Mouse (Mus musculus): ENCODE results near the gene Mgmt. TPM values are rescaled to one million over a fixed set of nuclear protein-coding genes. Genes with fewer than 3 reads are reported as not detected.

The Mgmt gene
- polyA plus RNA-seq, 1 experiment from 2014 or later: 2.5 TPM

- Histone ChIP-seq H3K4me3 (ENCODE audit: low read depth, low read length) (no peak overlapping the region), H3K36me3 (ENCODE audit: control insufficient read depth, insufficient read depth) (no peaks in the 10 kb centered on the region), H3K9me3 (ENCODE audit: control insufficient read depth) (no peaks in the 10 kb centered on the region), H3K27me3 (replicated peaks; ENCODE audit: control insufficient read depth, insufficient read depth, low read length) (no peaks in the 10 kb centered on the region), H3K27ac (ENCODE audit: low read depth, low read length) (no peak overlapping the region), H3K4me2 (replicated peaks; ENCODE audit: low read depth) (no peak overlapping the region), H3K4me1 (replicated peaks; ENCODE audit: control insufficient read depth, insufficient read depth, low read length) (no peaks in the 10 kb centered on the region), H3K9ac (ENCODE audit: low read depth, low read length) (no peak overlapping the region)
- no peak for ATAC-seq
- 38% methylated on average over 4 of the region's 4 CpGs for WGBS
- TF ChIP-seq CTCF (IDR thresholded peaks at IDR 0.05; ENCODE audit: low read depth): no peak
These were observed 221.8 kb downstream of the Mgmt start for GRCm38 (mm10) chr7:137116246-137116645.

GRCm38 (mm10) chr7:137121243-137121858 is 226.9 kb downstream of the Mgmt start:
- no peak overlapping the region for H3K4me3 ChIP-seq (ENCODE audit: low read depth, low read length)
- no peaks in the 10 kb centered on the region for H3K27me3 ChIP-seq (replicated peaks; ENCODE audit: control insufficient read depth, insufficient read depth, low read length)
- no peak overlapping the region for H3K4me2 ChIP-seq (replicated peaks; ENCODE audit: low read depth)
- no peaks in the 10 kb centered on the region for H3K36me3 ChIP-seq (ENCODE audit: control insufficient read depth, insufficient read depth)
- H3K4me1 ChIP-seq (replicated peaks; ENCODE audit: control insufficient read depth, insufficient read depth, low read length): no peaks in the 10 kb centered on the region
- H3K9ac ChIP-seq (ENCODE audit: low read depth, low read length): no peak overlapping the region
- H3K9me3 ChIP-seq (ENCODE audit: control insufficient read depth): no peaks in the 10 kb centered on the region
- H3K27ac ChIP-seq (ENCODE audit: low read depth, low read length): no peak overlapping the region
- ATAC-seq: no peak
- WGBS: 75% methylated on average over 16 of the region's 16 CpGs
- TF ChIP-seq CTCF (IDR thresholded peaks at IDR 0.05; ENCODE audit: low read depth): no peak

GRCm38 (mm10) chr7:137128726-137129125 is 234.3 kb downstream of the Mgmt start:
- Histone ChIP-seq H3K4me2 (replicated peaks; ENCODE audit: low read depth) (no peak overlapping the region), H3K9me3 (ENCODE audit: control insufficient read depth) (no peaks in the 10 kb centered on the region), H3K27me3 (replicated peaks; ENCODE audit: control insufficient read depth, insufficient read depth, low read length) (no peaks in the 10 kb centered on the region), H3K4me3 (ENCODE audit: low read depth, low read length) (no peak overlapping the region), H3K4me1 (replicated peaks; ENCODE audit: control insufficient read depth, insufficient read depth, low read length) (no peaks in the 10 kb centered on the region), H3K27ac (ENCODE audit: low read depth, low read length) (no peak overlapping the region), H3K36me3 (ENCODE audit: control insufficient read depth, insufficient read depth) (no peaks in the 10 kb centered on the region), H3K9ac (ENCODE audit: low read depth, low read length) (no peak overlapping the region)
- no peak for TF ChIP-seq CTCF (IDR thresholded peaks at IDR 0.05; ENCODE audit: low read depth)
- 91% methylated on average over 8 of the region's 8 CpGs for WGBS
- no peak for ATAC-seq

- H3K9me3 ChIP-seq (ENCODE audit: control insufficient read depth): no peaks in the 10 kb centered on the region
- no peaks in the 10 kb centered on the region for H3K27me3 ChIP-seq (replicated peaks; ENCODE audit: control insufficient read depth, insufficient read depth, low read length)
- H3K9ac ChIP-seq (ENCODE audit: low read depth, low read length): no peak overlapping the region
- no peak overlapping the region for H3K4me2 ChIP-seq (replicated peaks; ENCODE audit: low read depth)
- 87% methylated on average over 10 of the region's 10 CpGs for WGBS
- H3K4me1 ChIP-seq (replicated peaks; ENCODE audit: control insufficient read depth, insufficient read depth, low read length): no peaks in the 10 kb centered on the region
- ATAC-seq: no peak
- no peak overlapping the region for H3K27ac ChIP-seq (ENCODE audit: low read depth, low read length)
- H3K36me3 ChIP-seq (ENCODE audit: control insufficient read depth, insufficient read depth): no peaks in the 10 kb centered on the region
- no peak for TF ChIP-seq CTCF (IDR thresholded peaks at IDR 0.05; ENCODE audit: low read depth)
- no peak overlapping the region for H3K4me3 ChIP-seq (ENCODE audit: low read depth, low read length)
These were observed 235.8 kb downstream of the Mgmt start for GRCm38 (mm10) chr7:137130211-137130610.

GRCm38 (mm10) chr7:137131957-137132356 is 237.5 kb downstream of the Mgmt start:
- WGBS: 71% methylated on average over 5 of the region's 5 CpGs
- no peak for TF ChIP-seq CTCF (IDR thresholded peaks at IDR 0.05; ENCODE audit: low read depth)
- Histone ChIP-seq H3K9me3 (ENCODE audit: control insufficient read depth) (no peaks in the 10 kb centered on the region), H3K4me1 (replicated peaks; ENCODE audit: control insufficient read depth, insufficient read depth, low read length) (no peaks in the 10 kb centered on the region), H3K27ac (ENCODE audit: low read depth, low read length) (no peak overlapping the region), H3K36me3 (ENCODE audit: control insufficient read depth, insufficient read depth) (no peaks in the 10 kb centered on the region), H3K4me2 (replicated peaks; ENCODE audit: low read depth) (no peak overlapping the region), H3K9ac (ENCODE audit: low read depth, low read length) (no peak overlapping the region), H3K27me3 (replicated peaks; ENCODE audit: control insufficient read depth, insufficient read depth, low read length) (no peaks in the 10 kb centered on the region), H3K4me3 (ENCODE audit: low read depth, low read length) (no peak overlapping the region)
- ATAC-seq: no peak

- Histone ChIP-seq H3K4me3 (ENCODE audit: low read depth, low read length) (no peak overlapping the region), H3K27ac (ENCODE audit: low read depth, low read length) (no peak overlapping the region), H3K9ac (ENCODE audit: low read depth, low read length) (no peak overlapping the region), H3K4me2 (replicated peaks; ENCODE audit: low read depth) (no peak overlapping the region), H3K36me3 (ENCODE audit: control insufficient read depth, insufficient read depth) (no peaks in the 10 kb centered on the region), H3K9me3 (ENCODE audit: control insufficient read depth) (no peaks in the 10 kb centered on the region), H3K4me1 (replicated peaks; ENCODE audit: control insufficient read depth, insufficient read depth, low read length) (no peaks in the 10 kb centered on the region), H3K27me3 (replicated peaks; ENCODE audit: control insufficient read depth, insufficient read depth, low read length) (no peaks in the 10 kb centered on the region)
- WGBS: 72% methylated on average over 5 of the region's 5 CpGs
- TF ChIP-seq CTCF (IDR thresholded peaks at IDR 0.05; ENCODE audit: low read depth): no peak
- ATAC-seq: no peak
These were observed 243.7 kb downstream of the Mgmt start for GRCm38 (mm10) chr7:137138101-137138500.

GRCm38 (mm10) chr7:137140321-137140720 is 245.9 kb downstream of the Mgmt start:
- WGBS: 67% methylated on average over 7 of the region's 7 CpGs
- Histone ChIP-seq H3K27me3 (replicated peaks; ENCODE audit: control insufficient read depth, insufficient read depth, low read length) (no peaks in the 10 kb centered on the region), H3K9ac (ENCODE audit: low read depth, low read length) (no peak overlapping the region), H3K9me3 (ENCODE audit: control insufficient read depth) (no peaks in the 10 kb centered on the region), H3K36me3 (ENCODE audit: control insufficient read depth, insufficient read depth) (no peaks in the 10 kb centered on the region), H3K4me1 (replicated peaks; ENCODE audit: control insufficient read depth, insufficient read depth, low read length) (no peaks in the 10 kb centered on the region), H3K27ac (ENCODE audit: low read depth, low read length) (no peak overlapping the region), H3K4me2 (replicated peaks; ENCODE audit: low read depth) (no peak overlapping the region), H3K4me3 (ENCODE audit: low read depth, low read length) (no peak overlapping the region)
- ATAC-seq: no peak
- TF ChIP-seq CTCF (IDR thresholded peaks at IDR 0.05; ENCODE audit: low read depth): no peak

All from intestine, postnatal 0 days (tissue).